Mouse (Mus musculus) cerebellum, postnatal 25 days (tissue): ENCODE results near the gene Wdr90.

Experiments used
- DNase-seq, 2 experiments: peaks; one replicate each; pipeline ENCODE4 v3.0.0; 2021; ENCODE audit warnings: mixed read lengths in 2 of 2

The Wdr90 gene

DNA sequence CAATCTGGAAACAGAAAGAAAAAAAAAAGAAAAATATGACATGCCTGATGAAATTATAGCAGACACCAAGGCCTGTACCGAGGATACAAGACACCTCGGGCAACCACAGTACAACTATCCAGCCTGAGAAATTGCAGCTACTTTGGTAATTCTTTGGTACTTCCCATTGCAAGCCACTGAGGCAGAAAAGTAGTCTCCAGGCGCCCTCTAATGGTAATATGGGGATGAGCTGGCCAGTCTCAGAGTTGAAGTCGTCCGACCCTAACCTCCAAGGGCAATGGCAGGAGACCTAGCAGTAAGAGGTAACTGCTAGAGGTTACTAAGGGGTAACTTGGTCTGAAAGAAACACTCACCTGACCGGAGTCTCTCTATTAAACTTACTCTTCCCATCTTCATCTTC, 60.3 kb downstream of the Wdr90 start:
- DNase-seq: peak; percentile 71 to 79

DNA sequence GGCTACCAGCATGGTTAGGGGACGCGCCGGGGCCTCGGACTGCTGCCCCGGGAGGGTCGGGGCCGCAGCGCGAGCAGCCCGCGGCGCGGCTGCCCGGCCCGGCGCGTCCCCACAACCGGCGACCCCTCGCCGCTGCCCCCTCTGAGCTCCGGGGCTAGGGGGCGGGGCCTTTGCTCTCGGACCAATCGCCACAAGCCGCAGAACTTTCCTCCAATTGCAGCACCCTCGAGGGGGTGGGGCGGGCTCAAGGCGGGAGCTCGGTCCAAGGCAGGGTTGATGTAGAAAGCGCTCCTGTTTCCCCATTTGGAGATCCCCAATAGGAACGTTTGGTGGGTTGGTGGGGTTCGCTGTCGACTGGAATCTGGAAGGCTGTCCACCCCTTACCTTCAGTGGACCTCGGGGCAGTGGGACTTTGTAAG, 64.3 kb downstream of the Wdr90 start, which contains the start of gene Metrn:
TSS of gene Metrn (minus strand) at position 186 of the 419 bp plus-strand sequence.
- peak; percentile 67 to 82 for DNase-seq

- peak; percentile 19 to 53 for DNase-seq
Measured at GRCm38 (mm10) chr17:25796211-25796771, 65.0 kb downstream of the Wdr90 start.

GRCm38 (mm10) chr17:25795609-25796092, 65.7 kb downstream of the Wdr90 start, which contains the start of gene AC134908.4:
Gene AC134908.4, minus strand, starts transcription at chr17:25795659.
- peak; percentile 22 to 50 for DNase-seq

GRCm38 (mm10) chr17:25794998-25795397, 66.3 kb downstream of the Wdr90 start:
- no peak for DNase-seq
